Mouse (Mus musculus): Measurements from ENCODE around the gene Fnbp1.
"Not testable (repeated sequence)": the region's sequence is repeated elsewhere in the genome, so short reads cannot be mapped to it uniquely, and the experiment has no call there.

Gene Fnbp1

GRCm38 (mm10) chr2:31141867-31142454 is at the start of gene Fnbp1:
TSS of gene Fnbp1 (minus strand) at chr2:31142008.
- DNase-seq (ENCODE audit: low spot score in 2 of 2), result peak; percentile 69 to 86

GRCm38 (mm10) chr2:31189654-31190053 is 47.8 kb upstream of the Fnbp1 start:
- no peak for DNase-seq (ENCODE audit: low spot score in 2 of 2)

- DNase-seq (ENCODE audit: low spot score in 2 of 2), result no peak
Observed at GRCm38 (mm10) chr2:31188691-31189090, 46.9 kb upstream of the Fnbp1 start.

GRCm38 (mm10) chr2:31183830-31184229 is 42.0 kb upstream of the Fnbp1 start:
- DNase-seq (ENCODE audit: low spot score in 2 of 2), result peak in 1 of 2 experiments; percentile 15

GRCm38 (mm10) chr2:31182786-31183330 is 41.0 kb upstream of the Fnbp1 start:
- no peak for DNase-seq (ENCODE audit: low spot score in 2 of 2)

GRCm38 (mm10) chr2:31180081-31180551 is 38.3 kb upstream of the Fnbp1 start:
- DNase-seq (ENCODE audit: low spot score in 2 of 2), result peak in 1 of 2 experiments; percentile 16

GRCm38 (mm10) chr2:31179471-31179870 is 37.7 kb upstream of the Fnbp1 start:
- DNase-seq (ENCODE audit: low spot score in 2 of 2), result no peak

GRCm38 (mm10) chr2:31178593-31178992 is 36.8 kb upstream of the Fnbp1 start:
- DNase-seq (ENCODE audit: low spot score in 2 of 2), result peak in 1 of 2 experiments; percentile 26

GRCm38 (mm10) chr2:31173290-31173689 is 31.5 kb upstream of the Fnbp1 start:
- no peak for DNase-seq (ENCODE audit: low spot score in 2 of 2)

- no peak for DNase-seq (ENCODE audit: low spot score in 2 of 2)
Observed at GRCm38 (mm10) chr2:31172536-31172935, 30.7 kb upstream of the Fnbp1 start.

GRCm38 (mm10) chr2:31172001-31172400 is 30.2 kb upstream of the Fnbp1 start:
- DNase-seq (ENCODE audit: low spot score in 2 of 2), result no peak

GRCm38 (mm10) chr2:31170164-31170563 is 28.4 kb upstream of the Fnbp1 start:
- DNase-seq (ENCODE audit: low spot score in 2 of 2), result no peak

GRCm38 (mm10) chr2:31169001-31169400 is 27.2 kb upstream of the Fnbp1 start:
- no peak for DNase-seq (ENCODE audit: low spot score in 2 of 2)

- DNase-seq (ENCODE audit: low spot score in 2 of 2), result not testable (repeated sequence)
Observed at GRCm38 (mm10) chr2:31167571-31167970, 25.8 kb upstream of the Fnbp1 start.

GRCm38 (mm10) chr2:31165529-31165928 is 23.7 kb upstream of the Fnbp1 start:
- DNase-seq (ENCODE audit: low spot score in 2 of 2), result peak; percentile 46 to 67

- peak; percentile 38 to 47 for DNase-seq (ENCODE audit: low spot score in 2 of 2)
Observed at GRCm38 (mm10) chr2:31164841-31165455, 23.1 kb upstream of the Fnbp1 start.

GRCm38 (mm10) chr2:31163361-31164118 is 21.7 kb upstream of the Fnbp1 start:
- no peak for DNase-seq (ENCODE audit: low spot score in 2 of 2)

- no peak for DNase-seq (ENCODE audit: low spot score in 2 of 2)
Observed at GRCm38 (mm10) chr2:31161620-31162019, 19.8 kb upstream of the Fnbp1 start.

- no peak for DNase-seq (ENCODE audit: low spot score in 2 of 2)
Observed at GRCm38 (mm10) chr2:31160147-31160920, 18.5 kb upstream of the Fnbp1 start.

- no peak for DNase-seq (ENCODE audit: low spot score in 2 of 2)
Observed at GRCm38 (mm10) chr2:31156846-31157245, 15.0 kb upstream of the Fnbp1 start.

Measured in natural killer cell, adult 2 months (primary cell).